Mouse (Mus musculus): Measurements from ENCODE around the gene Fdxr. TPM values are rescaled to one million over a fixed set of nuclear protein-coding genes. Genes with fewer than 3 reads are reported as not detected.

The Fdxr gene
- total RNA-seq, 2 experiments from 2014 or later: 13.1 to 18.1 TPM

GRCm38 (mm10) chr11:115290919-115291318 lies 14.1 kb upstream of the Fdxr start:
- DNase-seq (ENCODE audit: low spot score in 2 of 2): no peak

- no peak for DNase-seq (ENCODE audit: low spot score in 2 of 2)
These were observed 13.5 kb upstream of the Fdxr start for GRCm38 (mm10) chr11:115290314-115290713.

- DNase-seq (ENCODE audit: low spot score in 2 of 2): no peak
These were observed 13.0 kb upstream of the Fdxr start for GRCm38 (mm10) chr11:115289885-115290284.

DNA sequence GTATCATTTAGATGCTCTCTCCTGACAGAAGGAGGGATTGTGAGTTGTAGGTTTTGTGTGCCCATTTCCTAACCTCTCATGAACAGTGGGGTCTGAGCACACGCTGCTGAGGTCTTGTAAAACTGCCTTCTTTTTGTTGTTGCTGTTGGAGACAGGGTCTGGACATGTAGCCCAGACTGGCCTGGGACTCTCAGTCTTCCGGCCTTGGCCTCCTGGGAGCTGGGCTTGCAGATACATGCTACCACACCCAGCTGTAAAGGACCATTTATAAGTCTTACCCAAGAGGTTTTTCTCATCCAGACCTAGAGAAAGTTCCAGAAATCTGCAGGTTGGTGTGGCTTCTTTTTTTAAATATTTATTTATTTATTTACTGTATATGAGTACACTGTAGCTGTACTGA lies 11.5 kb upstream of the Fdxr start:
- no peak for DNase-seq (ENCODE audit: low spot score in 2 of 2)

- DNase-seq (ENCODE audit: low spot score in 2 of 2): no peak
These were observed 10.5 kb upstream of the Fdxr start for GRCm38 (mm10) chr11:115287386-115287785.

- no peak for DNase-seq (ENCODE audit: low spot score in 2 of 2)
These were observed 9.5 kb upstream of the Fdxr start for GRCm38 (mm10) chr11:115286201-115286993.

GRCm38 (mm10) chr11:115285282-115285681 lies 8.4 kb upstream of the Fdxr start:
- DNase-seq (ENCODE audit: low spot score in 2 of 2): no peak

DNA sequence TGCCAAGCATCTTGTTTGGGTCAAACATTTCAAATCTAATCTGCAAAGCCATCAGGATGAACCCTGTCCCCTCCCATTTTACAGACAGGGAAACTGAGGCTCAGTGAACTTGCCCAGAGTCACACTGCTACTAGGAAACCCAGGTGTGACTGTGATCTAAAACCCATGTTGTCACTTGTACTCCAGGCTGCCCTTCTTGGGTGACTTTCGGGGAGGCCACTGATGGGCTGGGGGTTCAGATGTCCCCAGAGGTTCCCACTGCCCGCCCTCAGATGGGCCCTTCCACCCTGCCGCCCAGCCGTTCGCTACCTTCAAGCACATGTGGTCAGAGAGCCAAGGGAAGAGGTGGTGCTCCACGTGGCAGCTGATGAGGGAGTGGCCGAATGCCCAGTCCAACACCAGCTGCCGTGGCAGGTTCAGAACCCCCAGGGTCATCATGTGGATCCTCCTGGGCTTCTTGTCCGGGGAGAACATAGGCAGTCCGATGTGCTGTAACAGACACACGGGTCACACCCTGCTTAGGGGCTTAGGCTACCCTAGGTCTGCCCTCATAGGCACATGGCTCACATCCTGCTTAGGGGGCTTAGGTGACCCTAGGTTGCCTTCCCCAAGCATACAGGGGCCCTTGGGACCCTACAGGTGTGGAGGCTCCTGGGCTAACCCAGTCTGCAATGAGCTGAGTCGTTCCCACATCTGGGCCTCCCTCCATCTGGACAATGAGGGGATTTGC lies 7.2 kb upstream of the Fdxr start:
- DNase-seq (ENCODE audit: low spot score in 2 of 2): no peak

DNA sequence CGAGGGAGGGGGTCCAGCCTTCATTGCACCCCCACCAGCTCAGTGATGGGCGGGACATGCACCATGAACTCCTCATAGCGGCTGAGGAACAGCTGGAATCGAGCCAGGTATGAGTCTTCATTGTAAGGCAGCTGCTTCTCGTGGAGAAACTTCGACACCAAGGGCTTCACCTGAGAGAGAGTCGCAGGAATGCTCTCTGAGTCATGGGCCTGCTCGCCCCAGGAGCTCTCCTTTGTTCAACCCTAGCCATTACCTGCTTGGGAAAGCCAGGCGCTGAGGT lies 6.6 kb upstream of the Fdxr start:
- DNase-seq (ENCODE audit: low spot score in 2 of 2): no peak

DNA sequence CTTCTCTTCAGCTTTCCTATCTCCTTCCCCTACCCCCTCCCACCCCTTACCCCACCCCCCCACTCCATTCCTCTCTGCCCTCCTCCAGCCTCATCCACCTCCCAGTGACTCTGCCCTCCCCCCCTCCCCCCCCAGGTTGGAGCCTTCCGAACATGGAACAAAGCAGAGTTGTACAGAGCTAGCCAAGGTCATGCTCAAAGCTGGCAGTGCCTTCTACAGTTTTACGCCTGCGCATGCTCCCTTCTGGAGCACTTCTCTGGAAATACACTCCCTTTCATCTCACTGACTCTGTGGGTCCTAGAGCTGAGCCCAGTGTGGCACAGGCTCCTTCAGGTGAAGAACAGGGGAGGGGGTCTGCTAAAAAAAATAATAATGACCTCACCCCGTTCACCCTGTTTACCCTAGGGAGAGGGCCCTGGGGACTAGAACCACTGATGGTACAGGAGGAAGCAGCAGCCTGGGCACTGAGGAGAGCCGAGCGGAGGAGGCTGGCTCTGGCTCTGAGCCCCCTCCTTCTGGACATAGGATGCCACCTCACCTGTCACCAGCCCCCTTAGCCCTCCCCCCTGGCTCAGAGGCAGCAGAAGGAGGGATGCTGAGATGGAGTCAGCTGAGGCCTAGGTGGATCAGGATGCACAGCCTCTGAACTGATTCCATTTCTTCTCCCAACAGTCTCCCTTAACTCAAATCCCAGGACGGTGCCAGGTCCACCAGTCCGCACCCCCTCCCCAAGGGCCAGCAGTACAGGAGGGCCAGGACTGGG lies 6.1 kb upstream of the Fdxr start:
- no peak for DNase-seq (ENCODE audit: low spot score in 2 of 2)

GRCm38 (mm10) chr11:115282295-115282694 lies 5.4 kb upstream of the Fdxr start:
- DNase-seq (ENCODE audit: low spot score in 2 of 2): no peak

DNA sequence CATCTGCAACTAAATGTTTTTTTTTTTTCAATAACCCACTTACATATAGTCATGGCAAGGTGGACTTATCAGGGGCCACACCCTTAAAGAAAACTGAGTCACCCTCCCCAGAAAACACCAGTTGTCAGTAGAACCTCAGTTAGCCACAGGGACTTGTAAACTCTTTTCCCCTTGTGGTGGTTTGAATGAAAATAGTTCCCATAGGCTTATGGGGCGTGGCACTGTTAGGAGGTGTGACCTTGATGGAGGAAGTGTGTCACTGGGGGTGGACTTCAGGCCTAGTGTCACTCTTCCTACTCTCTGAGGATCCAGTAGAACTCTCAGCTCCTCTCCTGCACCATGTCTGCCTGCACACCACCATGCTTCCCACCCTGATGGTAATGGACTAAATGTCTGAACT lies 2.9 kb upstream of the Fdxr start:
- no peak for DNase-seq (ENCODE audit: low spot score in 2 of 2)

DNA sequence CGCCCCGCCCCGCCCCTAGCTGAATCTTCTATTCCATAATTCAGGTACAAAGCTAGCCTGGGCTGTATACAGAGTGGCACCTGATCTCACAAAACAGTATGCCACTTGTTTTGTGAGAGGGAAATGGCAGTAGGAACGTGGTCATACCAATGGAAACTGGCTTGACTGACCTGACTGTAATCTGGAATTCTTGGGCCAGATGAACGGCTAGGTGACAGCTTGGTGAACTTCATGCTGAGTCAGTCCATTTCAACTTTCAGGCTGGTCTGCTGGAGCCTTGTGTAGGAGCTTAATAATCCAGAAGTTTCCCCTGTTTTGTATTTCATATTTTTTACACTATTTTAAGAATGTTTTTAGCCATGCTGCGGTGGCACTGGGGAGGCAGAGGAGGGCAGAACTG lies 1.3 kb upstream of the Fdxr start:
- DNase-seq (ENCODE audit: low spot score in 2 of 2): no peak

DNA sequence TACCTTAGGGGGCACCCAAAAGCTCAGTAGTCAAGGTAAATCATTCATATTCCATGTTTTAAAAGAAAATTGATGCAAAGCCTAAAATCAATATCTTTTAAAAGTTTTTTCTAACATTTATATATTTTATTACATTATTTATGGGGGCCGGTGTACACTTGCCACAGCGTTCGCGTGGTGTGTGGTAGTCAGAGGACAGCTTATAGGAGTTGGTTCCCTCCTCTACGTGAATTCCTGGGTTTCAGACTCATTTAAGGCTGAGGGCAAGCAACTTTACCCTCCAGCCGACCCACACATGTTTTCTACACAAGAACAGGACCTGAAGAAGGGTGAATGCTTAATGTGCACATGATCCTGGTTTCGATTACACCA lies 740 bp upstream of the Fdxr start:
- DNase-seq (ENCODE audit: low spot score in 2 of 2): no peak

DNA sequence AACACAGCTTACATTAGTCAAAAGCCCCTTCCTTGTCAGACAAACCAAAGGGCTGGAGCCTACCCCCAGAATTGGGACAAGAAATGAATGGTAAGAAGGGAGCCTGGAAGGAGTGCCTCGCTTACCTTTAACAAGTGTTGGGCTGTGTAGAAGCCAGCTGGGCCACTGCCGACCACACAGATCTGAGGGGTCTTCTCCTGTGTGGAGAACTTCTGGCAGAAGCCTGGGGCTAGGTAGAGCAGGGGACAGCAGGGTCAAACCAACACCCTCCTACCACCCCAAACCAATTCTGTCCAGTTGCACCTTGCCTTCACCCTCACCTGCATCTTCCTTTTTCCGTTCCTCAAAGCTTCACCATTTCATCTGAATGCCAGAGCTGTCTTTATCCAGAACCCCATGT lies 896 bp downstream of the Fdxr start:
- no peak for DNase-seq (ENCODE audit: low spot score in 2 of 2)

- no peak for DNase-seq (ENCODE audit: low spot score in 2 of 2)
These were observed 1.3 kb downstream of the Fdxr start for GRCm38 (mm10) chr11:115275509-115275908.

DNA sequence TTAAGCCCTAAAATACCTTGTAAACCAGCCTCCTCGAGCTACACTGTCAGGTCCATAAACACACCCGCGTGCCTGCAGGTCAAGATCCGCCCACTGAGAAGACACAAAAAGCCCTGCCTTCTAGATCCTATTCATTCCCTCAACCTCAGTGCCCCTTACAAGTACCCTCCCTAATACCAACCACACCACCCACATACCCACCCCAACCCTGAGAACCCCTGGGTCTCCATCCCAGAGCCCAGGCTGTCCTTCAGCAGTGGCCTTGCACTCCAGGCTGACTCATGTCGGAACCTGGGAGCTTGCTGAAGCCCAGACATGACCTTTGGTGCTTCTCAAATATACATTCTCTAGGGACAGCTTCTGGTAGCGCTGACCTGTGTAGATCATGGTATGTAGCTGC lies 2.1 kb downstream of the Fdxr start:
- DNase-seq (ENCODE audit: low spot score in 2 of 2): no peak

- DNase-seq (ENCODE audit: low spot score in 2 of 2): no peak
These were observed 2.7 kb downstream of the Fdxr start for GRCm38 (mm10) chr11:115274178-115274577.

- DNase-seq (ENCODE audit: low spot score in 2 of 2): no peak
These were observed 3.1 kb downstream of the Fdxr start for GRCm38 (mm10) chr11:115273735-115274134.

DNA sequence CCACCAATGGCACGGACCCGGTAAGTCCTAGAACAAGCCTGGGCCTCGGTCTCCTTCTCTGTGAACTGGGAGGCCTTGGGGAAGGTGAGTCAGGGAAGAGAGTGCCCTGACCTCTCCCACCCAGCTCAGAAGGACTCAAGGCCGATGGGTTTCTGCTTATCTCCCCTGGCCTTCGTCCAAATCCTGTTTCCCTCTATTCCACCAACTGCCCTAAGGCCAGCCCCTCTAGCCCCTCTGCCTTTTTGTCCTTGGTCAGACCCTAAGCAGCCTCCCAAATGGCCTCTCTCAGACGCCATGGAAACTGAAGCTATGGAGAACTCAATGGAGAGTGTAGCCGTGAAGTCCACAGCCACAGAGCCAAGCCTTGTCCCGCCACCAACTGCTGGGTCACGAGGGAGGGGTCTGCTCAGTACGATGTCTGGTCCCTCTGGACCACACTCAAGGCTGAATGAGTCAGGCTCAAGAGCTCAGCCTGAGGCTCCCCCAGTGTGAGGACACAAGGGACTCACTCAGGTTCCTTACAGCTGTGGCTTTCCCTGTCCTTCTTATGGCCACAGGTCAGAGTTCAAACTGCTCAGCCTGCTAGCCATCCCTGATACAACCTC lies 3.9 kb downstream of the Fdxr start:
- DNase-seq (ENCODE audit: low spot score in 2 of 2): no peak

DNA sequence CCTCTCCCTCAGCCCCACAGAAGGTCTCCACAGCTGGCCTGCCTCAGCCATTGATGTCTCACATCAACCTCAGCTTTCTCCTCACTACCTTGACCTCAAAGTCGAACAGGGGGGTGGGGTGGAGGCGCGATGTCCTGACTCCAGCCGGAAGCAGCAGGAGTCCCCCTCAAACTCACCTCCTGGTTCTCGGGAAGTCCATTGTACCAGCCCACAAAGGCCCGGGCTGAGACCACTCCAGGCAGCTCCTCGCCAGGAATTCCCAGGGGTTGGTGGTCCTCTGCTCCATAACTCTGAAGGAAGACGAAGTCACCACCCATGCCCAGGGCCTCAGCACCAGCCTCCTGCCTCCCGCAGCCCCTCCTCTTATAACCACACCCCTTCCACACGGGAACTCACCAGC lies 5.4 kb downstream of the Fdxr start:
- no peak for DNase-seq (ENCODE audit: low spot score in 2 of 2)

GRCm38 (mm10) chr11:115271052-115271451 lies 5.8 kb downstream of the Fdxr start:
- no peak for DNase-seq (ENCODE audit: low spot score in 2 of 2)

Data from left cerebral cortex, adult 18-20 months (tissue).